Mouse (Mus musculus): ENCODE measurements around the gene Slc24a4.

- TF ChIP-seq CTCF (IDR thresholded peaks at IDR 0.05; ENCODE audit: borderline replicate concordance, insufficient read depth, low read depth, low read length): no peak
- no peak for TF ChIP-seq POLR2A (IDR thresholded peaks at IDR 0.05; ENCODE audit: borderline replicate concordance, insufficient read depth, low read length)
These were observed 180.7 kb downstream of the Slc24a4 start for GRCm38 (mm10) chr12:102309099-102309799.

All from cerebellum, adult 2 months (tissue).